Mouse (Mus musculus): ENCODE measurements around the gene Wrap73.

The Wrap73 gene

DNA sequence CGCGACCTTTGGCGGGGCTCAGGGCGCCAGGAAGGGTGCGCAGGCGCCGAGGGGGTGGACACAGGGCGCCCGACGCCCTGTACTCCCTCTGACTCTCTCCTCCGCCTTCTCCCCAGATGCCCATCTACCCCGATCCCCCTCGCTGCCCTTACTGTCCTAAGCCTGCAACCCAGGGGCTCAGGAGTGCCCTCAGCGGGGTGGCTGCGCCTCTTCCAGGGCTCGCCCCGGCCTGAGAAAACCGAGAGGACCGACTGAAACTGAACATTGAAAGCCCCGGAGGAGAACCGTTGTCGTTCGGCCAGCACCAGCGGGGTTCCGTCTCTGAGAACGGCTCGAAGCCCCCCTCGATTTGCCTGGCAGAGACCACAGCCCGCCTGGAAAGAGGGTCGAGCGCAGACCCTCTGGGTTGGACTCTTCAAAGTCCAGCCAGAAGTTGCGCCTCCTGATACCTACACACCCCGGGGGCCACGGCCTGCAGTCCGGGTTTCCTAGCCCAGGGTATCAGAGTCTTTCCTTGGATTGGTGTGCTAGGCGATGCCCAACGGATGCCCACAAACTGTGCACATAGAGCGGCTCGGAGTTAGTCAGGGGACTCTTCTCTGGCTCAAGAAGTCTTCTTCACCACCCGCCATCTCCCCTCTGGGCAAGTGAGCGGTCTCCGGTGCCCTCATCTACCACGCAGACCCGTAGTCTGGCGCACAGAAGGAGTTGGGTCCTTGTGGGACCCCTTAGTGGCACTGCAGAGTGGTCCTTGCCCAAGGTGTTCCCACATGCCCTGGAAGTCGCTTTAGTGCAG, 1.8 kb upstream of the Wrap73 start:
- DNase-seq: no peak

- no peak for DNase-seq
These were observed 934 bp upstream of the Wrap73 start for GRCm38 (mm10) chr4:154141009-154141867.

DNA sequence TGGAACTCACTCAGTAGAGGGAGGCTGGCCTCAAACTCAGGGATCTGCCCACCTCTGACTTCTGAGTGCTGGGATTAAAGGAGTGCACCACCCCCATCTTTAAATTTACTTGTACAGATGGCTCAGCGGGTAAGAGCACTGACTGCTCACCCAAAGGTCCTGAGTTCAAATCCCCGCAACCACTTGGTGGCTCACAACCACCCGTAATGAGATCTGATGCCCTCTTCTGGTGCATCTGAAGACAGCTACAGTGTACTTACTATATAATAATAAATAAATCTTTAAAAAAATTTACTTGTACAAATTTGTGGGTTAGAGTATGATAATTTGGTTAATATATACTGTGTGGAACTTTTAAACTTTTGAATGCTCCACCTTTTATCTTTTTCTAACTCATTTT, 2.5 kb downstream of the Wrap73 start:
- DNase-seq: no peak

DNA sequence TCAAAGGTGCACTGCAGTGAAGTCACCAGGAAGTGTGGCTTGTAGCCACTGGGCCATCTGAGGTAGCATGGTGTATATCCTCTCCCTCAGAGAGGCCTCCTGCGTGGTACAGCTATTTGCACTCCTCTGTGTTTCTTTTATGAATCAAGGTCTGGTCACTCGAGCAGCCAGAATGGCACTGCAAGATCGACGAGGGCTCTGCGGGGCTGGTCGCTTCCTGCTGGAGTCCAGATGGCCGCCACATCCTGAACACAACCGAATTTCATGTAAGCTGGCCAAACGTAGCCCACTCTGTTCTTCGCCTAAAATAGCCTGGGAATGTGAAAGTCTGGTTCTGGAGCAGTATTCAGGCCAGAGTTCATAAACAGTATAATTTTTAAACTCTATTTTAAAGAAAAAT, 4.2 kb downstream of the Wrap73 start:
- no peak for DNase-seq

DNA sequence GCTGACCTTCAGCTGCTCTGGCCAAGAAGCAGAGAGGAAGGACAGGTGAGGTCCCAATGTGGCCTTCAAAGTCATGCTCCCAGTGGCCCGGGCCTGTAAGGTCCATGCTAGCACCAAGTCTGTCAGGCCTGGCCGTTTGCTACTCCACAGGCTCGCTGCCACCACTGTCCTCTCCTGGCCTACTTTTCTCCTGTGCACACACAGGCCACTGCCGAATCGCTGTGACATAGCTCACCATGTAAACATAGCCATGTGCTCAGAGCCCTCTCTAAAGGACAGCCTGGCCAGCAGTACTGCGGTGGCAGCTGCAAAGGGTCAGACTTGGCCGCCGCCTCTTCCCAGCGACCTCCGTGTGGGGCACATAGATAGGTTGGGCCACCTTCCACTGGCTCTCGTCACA, 11.9 kb downstream of the Wrap73 start:
- no peak for DNase-seq

GRCm38 (mm10) chr4:154156050-154156449, 13.9 kb downstream of the Wrap73 start:
- no peak for DNase-seq

GRCm38 (mm10) chr4:154157970-154158662, 15.9 kb downstream of the Wrap73 start:
- DNase-seq: no peak

DNA sequence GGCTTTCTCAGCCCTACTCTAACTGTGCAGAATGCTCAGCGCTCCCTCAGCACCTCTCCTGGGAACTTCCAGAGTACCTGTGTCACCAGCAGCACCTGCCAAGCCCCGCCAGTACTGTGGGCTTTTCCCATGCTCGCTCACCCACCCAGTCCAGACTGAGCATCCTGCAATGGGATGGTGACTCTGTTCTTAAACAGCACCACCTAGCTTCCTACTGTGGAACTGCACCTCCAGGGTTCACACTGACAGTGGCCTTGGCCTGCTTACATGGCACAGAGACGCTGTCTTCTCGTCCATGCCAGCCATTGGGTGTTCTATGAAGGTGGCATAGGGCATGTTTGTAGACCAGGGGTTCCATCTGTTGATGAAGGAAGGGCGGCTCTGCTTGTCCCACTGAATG, 16.8 kb downstream of the Wrap73 start:
- DNase-seq: peak; percentile 89

DNA sequence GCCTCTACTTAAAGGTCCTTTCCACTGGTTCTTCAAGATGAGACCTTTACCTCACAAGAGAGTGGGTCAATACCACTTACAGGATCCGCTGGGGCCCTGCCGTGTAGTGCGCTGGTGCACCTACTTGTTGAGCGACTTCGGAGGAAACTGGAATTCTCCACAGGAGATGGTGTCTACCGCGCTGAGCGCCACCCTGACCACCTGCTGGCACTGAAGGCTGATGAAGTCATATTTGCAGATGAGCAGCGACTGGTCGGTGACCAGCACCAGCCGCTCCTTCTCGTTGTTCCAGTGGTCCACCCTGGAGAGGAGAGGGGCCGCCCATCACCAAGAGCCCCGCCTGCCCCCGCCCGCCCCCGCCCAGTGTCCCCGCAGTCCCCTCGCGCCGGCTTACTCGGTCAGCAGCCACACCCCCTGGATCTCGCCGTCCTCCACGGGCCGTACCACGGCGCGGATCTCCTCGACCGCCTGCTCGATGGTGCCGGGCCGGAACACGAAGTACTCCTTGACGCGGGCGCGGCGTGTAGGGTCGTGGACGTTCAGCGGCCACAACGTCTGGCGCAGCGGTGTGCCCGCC, 17.9 kb downstream of the Wrap73 start:
- peak; percentile 35 for DNase-seq

GRCm38 (mm10) chr4:154160538-154161390, 18.6 kb downstream of the Wrap73 start, which contains the start of gene Tprgl:
Tprgl (minus strand) TSS chr4:154160666.
- peak; percentile 98 for DNase-seq

DNA sequence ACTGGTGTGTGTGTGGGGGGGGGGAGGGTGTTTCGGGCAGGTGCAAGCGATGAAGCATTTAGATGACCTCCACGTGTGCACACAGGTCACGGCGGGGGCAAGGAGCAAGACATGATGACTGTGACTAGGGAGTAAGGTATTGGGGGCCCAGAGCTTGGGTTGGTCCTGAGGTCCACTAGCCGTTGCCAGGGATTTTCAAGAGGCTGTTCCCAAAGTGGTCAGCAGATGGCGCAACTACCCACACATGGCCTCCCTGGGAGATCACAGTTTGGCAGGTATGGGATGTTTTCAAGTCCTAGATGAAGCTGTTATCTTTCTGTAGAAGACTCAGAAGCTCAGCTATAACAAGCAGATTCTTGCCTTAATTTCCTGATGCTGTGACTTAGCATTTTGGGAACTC, 21.1 kb downstream of the Wrap73 start:
- DNase-seq: peak; percentile 60

DNA sequence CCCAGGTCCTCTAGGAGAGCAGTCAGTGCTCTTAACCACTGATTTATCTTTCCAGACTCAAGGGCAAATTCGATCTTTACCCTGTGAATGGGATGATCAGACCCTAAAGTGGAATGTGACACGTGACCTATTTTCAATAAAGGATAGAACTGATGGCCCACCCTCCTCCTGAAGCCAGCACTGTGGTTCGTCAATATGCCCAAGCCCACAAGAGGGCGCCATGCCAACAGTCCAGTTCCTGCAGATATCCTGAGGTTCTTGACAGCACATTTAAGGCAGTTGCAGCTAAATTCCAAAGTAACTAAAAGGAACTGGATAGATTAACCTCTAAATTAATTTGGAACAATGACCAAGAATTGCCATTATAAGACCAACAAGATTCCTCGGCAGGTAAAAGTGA, 24.9 kb downstream of the Wrap73 start:
- peak; percentile 47 for DNase-seq

DNA sequence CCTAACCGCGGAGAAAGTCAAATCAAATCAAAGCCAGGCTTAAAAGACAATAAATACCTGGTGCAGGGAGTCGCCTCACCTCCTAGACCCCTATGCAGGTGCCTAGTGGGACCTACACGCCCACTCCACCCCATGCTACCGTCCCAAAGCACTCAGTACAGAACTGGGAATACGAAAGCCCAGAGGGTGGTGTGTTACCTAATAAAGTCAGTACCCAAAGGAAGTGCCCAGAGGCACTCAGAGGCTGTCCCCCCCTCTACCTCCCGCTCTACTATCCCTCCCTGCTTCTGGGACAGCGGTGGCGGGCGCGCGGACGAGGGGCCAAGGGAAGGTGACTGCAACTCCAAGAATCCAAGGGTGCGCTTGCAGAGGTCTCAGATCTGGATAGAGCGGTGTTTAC, 27.8 kb downstream of the Wrap73 start:
- DNase-seq: no peak

GRCm38 (mm10) chr4:154170506-154171150, 28.5 kb downstream of the Wrap73 start, which contains the start of gene Megf6:
Megf6 (plus strand) TSS chr4:154170730.
- no peak for DNase-seq

- no peak for DNase-seq
These were observed 29.2 kb downstream of the Wrap73 start for GRCm38 (mm10) chr4:154171151-154171930.

GRCm38 (mm10) chr4:154171931-154172604, 29.9 kb downstream of the Wrap73 start:
- no peak for DNase-seq

DNA sequence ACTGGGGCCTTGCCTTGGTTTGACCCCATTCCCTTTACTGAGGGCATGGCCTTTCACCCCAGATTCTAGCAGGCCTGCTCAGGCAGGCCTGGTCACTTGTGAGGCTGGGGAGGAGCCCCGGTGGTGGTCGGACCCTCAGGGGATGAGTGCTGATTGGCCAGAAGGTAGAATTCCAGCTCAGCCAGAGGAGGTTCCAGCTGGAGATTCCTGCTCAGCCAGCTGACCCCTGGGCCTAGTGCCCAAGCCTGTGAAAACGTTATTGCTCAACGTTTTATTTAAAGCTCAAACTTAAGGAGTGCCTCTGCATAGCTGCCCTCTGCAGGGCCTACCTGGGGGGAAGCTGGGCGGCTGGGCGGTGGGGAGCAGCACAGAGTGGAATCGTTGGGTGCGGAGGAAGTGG, 35.1 kb downstream of the Wrap73 start:
- no peak for DNase-seq

DNA sequence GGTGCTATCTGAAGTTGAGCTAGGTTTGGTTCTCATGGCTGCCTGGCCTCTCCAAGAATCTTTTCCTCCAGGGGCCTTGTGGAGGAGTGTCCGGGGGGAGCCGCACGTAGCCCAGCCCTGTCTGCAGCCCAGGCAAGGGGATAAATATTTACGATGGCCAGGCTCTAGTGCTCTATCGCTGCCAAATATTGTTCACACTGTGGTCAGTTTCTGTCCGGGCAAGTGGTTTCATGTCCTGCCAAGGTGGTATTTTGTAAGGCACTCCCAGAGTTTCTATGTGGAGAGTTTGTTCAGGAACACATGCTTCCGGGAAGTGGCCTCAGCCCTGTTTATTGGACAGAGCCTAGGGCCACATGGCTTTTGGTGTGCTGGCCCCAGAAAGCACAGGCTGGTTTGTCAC, 38.8 kb downstream of the Wrap73 start:
- no peak for DNase-seq

GRCm38 (mm10) chr4:154183566-154183965, 41.4 kb downstream of the Wrap73 start:
- no peak for DNase-seq

DNA sequence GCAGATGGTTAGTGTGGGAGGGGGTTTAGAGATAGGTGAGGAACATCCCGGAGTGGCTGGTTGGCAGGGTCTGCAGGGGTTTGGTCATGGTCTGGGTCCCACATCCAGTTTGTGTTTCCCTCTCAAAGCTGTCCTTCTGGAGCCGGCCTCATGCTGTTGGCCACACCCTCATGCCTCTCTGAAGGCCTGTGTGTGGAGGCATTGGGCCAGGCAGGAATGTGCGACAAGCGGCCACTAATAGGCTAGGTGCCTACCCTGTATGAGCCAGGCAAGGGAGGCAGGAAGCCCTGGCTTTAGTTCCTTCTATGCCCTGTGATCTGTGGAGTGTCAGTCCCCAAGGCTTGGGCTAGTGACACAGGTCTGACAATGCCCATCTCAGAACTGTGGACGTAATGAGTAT, 42.8 kb downstream of the Wrap73 start:
- no peak for DNase-seq

All from thymus, postnatal 25 days (tissue).